Mouse (Mus musculus) liver, embryonic 15.5 days (tissue): ENCODE measurements at regions not wholly inside any gene's neighbourhood (a gene's known extent, or its start where the extent isn't known, plus 50 kb on each side); places are given as distances from the start of the nearest gene placed in this dataset.

Source experiments
- ATAC-seq: fragments of 200-750 bp; cut with Nextera tagmentation; 2 replicates; pipeline ENCODE4 v1.8.0; 2017; ENCODE audit warnings: moderate number of reproducible peaks, mild to moderate bottlenecking, moderate library complexity; ENCODE audit not compliant: insufficient read depth
- H3K27ac ChIP-seq: fragments of 300-500 bp; sonication (generic); replicated peaks from 2 replicates; pipeline ENCODE4 v1.5.1; 2015; ENCODE audit warnings: mild to moderate bottlenecking, inconsistent platforms
- H3K27me3 ChIP-seq: fragments of 300-500 bp; sonication (generic); 2 replicates; pipeline ENCODE4 v1.6.1; 2015; ENCODE audit warnings: mild to moderate bottlenecking, inconsistent platforms
- H3K36me3 ChIP-seq: fragments of 300-500 bp; sonication (generic); replicated peaks from 2 replicates; pipeline ENCODE4 v1.6.1; 2015; ENCODE audit warnings: moderate library complexity, mild to moderate bottlenecking, inconsistent platforms
- H3K4me1 ChIP-seq: fragments of 300-500 bp; sonication (generic); replicated peaks from 2 replicates; pipeline ENCODE4 v1.6.1; 2015; ENCODE audit warnings: inconsistent platforms
- H3K4me2 ChIP-seq: fragments of 300-500 bp; sonication (generic); 2 replicates; pipeline ENCODE4 v1.6.1; 2015; ENCODE audit warnings: moderate library complexity, mild to moderate bottlenecking, inconsistent platforms
- H3K4me3 ChIP-seq: fragments of 300-500 bp; sonication (generic); replicated peaks from 2 replicates; pipeline ENCODE4 v1.5.1; 2015; ENCODE audit warnings: mild to moderate bottlenecking, inconsistent platforms
- H3K9ac ChIP-seq: fragments of 300-500 bp; sonication (generic); 2 replicates; pipeline ENCODE4 v1.6.1; 2015; ENCODE audit warnings: moderate library complexity, mild to moderate bottlenecking, inconsistent platforms
- H3K9me3 ChIP-seq: fragments of 300-500 bp; sonication (generic); replicated peaks from 2 replicates; pipeline ENCODE4 v1.6.1; 2016; ENCODE audit warnings: inconsistent platforms
- WGBS: fragments of 180-500 bp; shearing (Covaris S2); methylation state at CpG from one replicate; pipeline ENCODE4 v1.1.7; 2015; ENCODE audit warnings: mixed read lengths; ENCODE audit not compliant: insufficient replicate concordance; 5-methylcytosine and 5-hydroxymethylcytosine counted together

DNA sequence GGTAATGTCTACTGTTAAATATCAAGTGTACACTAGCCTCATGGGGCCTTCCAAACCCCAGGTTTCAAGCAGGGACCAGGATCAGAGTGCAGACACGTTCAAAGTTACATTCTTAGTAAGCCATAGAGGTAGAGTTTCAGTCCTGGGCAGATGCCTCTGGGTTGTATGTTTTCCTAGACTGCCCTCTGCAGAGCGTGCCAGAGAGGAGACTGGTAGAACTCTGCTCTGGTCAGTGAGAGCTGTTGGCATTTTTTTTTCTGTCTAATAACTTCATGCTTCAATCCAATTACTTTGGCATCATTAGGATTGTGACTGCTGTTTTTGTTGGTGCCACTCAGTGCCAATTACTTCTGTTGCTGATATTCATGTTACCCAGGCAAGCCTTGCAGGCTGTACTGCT is 361.9 kb upstream of the Myt1l start:
- H3K9me3 ChIP-seq: no peaks in the 10 kb centered on the region
- no peak for ATAC-seq
- H3K9ac ChIP-seq: no peak overlapping the region
- 29% methylated on average over 2 of the region's 2 CpGs for WGBS
- no peak overlapping the region for H3K27ac ChIP-seq
- H3K27me3 ChIP-seq: no peaks in the 10 kb centered on the region
- H3K36me3 ChIP-seq: no peaks in the 10 kb centered on the region
- H3K4me1 ChIP-seq: no peaks in the 10 kb centered on the region
- no peak overlapping the region for H3K4me2 ChIP-seq
- no peak overlapping the region for H3K4me3 ChIP-seq

DNA sequence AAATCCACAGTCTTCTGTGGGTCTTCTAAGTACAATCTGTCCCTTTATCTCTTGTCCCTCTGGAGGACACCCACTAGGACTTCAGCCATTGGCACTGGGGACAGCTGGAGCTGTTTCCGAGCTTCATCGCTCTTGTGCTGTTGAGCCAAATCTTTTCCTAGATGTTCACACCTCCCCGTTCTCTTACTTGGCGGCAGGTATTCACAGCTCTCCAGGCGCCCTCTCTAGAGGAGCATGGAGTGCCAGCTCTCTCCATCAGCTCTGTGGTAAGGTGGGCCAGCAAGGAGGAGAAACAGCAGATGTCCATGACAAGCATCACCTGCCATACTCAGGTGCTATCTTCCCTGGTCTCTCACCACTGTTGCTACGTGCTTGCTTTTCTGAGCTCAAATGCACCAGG is 360.3 kb upstream of the Myt1l start:
- H3K4me2 ChIP-seq: no peak overlapping the region
- H3K4me3 ChIP-seq: no peak overlapping the region
- no peak overlapping the region for H3K27ac ChIP-seq
- H3K4me1 ChIP-seq: no peaks in the 10 kb centered on the region
- ATAC-seq: no peak
- no peak overlapping the region for H3K9ac ChIP-seq
- no peaks in the 10 kb centered on the region for H3K9me3 ChIP-seq
- no peaks in the 10 kb centered on the region for H3K36me3 ChIP-seq
- 56% methylated on average over 6 of the region's 6 CpGs for WGBS
- H3K27me3 ChIP-seq: no peaks in the 10 kb centered on the region

DNA sequence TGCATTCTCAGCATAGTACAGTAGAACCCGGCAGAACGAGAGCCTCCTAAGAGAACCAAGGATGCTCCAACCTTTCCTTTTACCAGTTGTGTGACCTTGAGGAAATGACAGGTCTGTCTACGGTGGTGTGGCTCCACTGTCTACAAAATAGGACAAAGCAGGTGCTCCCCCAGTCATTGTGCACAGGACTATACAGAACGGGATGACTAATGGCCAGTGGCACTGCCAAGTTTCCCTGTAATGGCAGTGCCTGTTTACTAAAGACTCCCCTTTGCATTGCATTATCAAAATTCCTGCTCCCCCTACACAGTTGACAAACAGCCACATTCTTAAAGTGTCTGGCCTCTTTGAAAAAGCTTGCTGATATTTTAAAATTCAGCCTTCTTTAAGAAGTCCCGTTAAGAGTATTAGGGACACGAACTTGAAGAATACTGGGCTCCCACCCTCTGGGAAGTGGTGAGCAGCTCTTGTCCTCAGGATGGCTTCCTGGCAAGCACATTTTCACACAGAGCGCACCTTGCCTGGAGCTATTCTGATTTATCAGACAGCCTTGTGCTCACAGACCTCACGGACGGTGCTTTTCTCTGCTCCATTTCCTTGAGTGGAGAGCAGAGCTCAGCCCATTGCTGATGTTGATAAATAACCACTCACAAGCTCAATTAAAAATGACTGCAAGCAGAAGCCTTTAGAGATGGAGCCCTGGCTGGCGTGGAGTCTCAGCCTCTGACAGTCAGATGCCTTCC is 352.3 kb upstream of the Myt1l start:
- Histone ChIP-seq H3K9ac (no peak overlapping the region), H3K4me1 (no peaks in the 10 kb centered on the region), H3K27ac (no peak overlapping the region), H3K36me3 (no peaks in the 10 kb centered on the region), H3K9me3 (no peaks in the 10 kb centered on the region), H3K4me3 (no peak overlapping the region), H3K4me2 (no peak overlapping the region), H3K27me3 (no peaks in the 10 kb centered on the region)
- 58% methylated on average over 10 of the region's 10 CpGs for WGBS
- ATAC-seq: no peak

DNA sequence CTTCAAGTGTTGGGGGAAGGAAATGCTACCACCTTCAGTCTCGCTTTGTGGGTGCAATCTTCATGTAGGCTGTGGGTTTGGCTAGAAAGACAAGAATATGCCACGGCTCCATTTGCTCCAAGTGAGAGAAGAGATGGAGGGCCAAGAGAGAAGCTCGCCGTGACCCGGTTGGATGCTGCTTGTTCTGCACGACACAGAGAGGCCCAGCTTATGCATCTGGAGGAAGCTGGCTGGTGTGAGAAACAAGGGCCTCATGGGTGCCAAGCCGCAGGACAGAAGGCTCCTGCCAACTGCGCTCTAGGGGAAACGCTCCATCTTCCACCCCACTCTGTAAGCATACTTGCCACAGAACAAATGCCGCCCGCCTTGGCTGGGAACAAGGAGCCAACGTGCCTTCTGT is 351.0 kb upstream of the Myt1l start:
- H3K4me3 ChIP-seq: no peak overlapping the region
- 69% methylated on average over 12 of the region's 12 CpGs for whole genome bisulfite sequencing

DNA sequence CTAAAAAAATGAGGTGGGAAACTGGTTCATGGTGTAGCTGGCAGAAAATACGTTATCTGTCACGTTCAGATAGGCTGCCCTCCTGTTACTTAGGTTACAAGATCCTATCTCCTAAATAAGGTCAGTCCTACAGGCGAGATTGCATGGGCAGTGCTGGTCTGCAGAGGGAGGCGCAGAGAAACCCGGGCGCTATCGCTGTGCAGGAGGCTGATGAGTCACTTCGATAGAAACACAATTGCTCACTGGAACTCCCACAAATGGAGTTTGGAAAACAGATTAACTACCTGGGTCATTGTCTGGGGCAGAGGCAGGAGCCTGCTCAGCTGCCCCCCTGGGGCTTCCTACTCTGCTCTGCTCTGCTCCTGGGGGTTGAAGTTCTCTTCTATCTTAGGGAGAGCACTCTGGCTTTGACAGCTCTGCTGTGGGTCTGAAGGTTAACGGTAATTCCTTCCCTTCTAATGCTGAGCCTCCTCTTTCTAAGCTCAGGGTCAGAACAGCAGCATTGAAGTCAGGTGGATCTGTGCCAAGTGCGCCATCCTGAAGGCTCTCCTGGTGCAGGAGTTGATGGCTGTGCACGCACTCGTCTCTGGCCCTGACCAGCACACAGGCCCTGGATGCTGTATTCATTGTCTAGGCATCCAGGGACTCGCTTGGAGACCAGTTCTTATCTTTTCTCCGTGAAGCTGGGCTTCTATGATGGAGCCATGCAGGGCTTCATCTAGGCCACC is 349.9 kb upstream of the Myt1l start:
- WGBS: 49% methylated on average over 14 of the region's 14 CpGs
- no peaks in the 10 kb centered on the region for H3K4me1 ChIP-seq
- no peak overlapping the region for H3K4me2 ChIP-seq
- no peaks in the 10 kb centered on the region for H3K9me3 ChIP-seq
- H3K27ac ChIP-seq: no peak overlapping the region
- ATAC-seq: no peak
- H3K27me3 ChIP-seq: no peaks in the 10 kb centered on the region
- H3K36me3 ChIP-seq: no peaks in the 10 kb centered on the region
- no peak overlapping the region for H3K4me3 ChIP-seq
- H3K9ac ChIP-seq: no peak overlapping the region

More for the DNA sequence above, 351.0 kb upstream of the Myt1l start:
- ATAC-seq: no peak
- H3K4me1 ChIP-seq: no peaks in the 10 kb centered on the region
- no peak overlapping the region for H3K4me2 ChIP-seq
- no peaks in the 10 kb centered on the region for H3K9me3 ChIP-seq
- H3K27ac ChIP-seq: no peak overlapping the region
- no peak overlapping the region for H3K9ac ChIP-seq
- H3K27me3 ChIP-seq: no peaks in the 10 kb centered on the region
- no peaks in the 10 kb centered on the region for H3K36me3 ChIP-seq

DNA sequence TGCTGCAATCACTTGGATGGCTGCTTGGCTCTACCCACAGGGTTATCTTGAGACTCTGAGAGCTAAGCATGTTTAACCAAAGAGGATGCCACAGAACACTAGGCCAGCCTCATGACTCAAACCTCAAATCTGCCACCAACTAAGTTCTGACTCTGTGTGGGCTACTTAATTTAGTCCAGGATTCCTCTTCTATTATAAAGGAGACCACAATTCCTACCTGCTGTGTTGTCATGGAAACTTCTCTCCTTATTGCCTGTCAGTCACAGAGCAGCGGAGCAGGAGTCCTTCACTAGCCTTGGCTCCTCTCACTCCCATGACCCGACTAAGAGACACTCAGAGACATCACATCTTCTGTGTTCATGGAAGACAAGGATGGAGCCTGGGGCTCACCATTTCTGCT is 348.8 kb upstream of the Myt1l start:
- H3K9me3 ChIP-seq: no peaks in the 10 kb centered on the region
- no peak overlapping the region for H3K4me2 ChIP-seq
- no peak overlapping the region for H3K4me3 ChIP-seq
- no peak overlapping the region for H3K9ac ChIP-seq
- no peak for ATAC-seq
- no peaks in the 10 kb centered on the region for H3K36me3 ChIP-seq
- WGBS: 60% methylated on average over 2 of the region's 2 CpGs
- H3K4me1 ChIP-seq: no peaks in the 10 kb centered on the region
- no peaks in the 10 kb centered on the region for H3K27me3 ChIP-seq
- H3K27ac ChIP-seq: no peak overlapping the region

DNA sequence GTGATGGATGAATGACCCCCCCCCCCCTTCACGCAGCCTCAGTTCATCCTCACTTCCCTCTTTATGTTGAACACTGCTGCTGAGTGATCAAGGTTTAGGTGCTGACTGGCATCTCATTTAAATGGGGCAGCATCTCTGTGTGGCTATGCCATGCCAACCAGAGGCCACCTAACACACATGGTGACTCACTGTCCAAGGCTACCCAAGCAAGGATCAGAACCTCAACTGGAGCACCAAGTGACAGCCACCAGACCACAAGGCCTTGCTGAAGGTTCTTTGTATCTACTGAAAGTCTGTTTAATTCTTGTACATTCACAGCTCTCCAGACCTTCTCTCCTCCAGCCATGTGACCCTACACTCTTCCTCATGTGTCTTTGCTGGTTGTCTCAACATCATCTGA is 347.6 kb upstream of the Myt1l start:
- H3K36me3 ChIP-seq: no peaks in the 10 kb centered on the region
- no peaks in the 10 kb centered on the region for H3K4me1 ChIP-seq
- no peak overlapping the region for H3K9ac ChIP-seq
- ATAC-seq: no peak
- no peaks in the 10 kb centered on the region for H3K9me3 ChIP-seq
- 61% methylated on average over 1 of the region's 1 CpGs for WGBS
- H3K27ac ChIP-seq: no peak overlapping the region
- no peak overlapping the region for H3K4me2 ChIP-seq
- H3K27me3 ChIP-seq: no peaks in the 10 kb centered on the region
- no peak overlapping the region for H3K4me3 ChIP-seq

DNA sequence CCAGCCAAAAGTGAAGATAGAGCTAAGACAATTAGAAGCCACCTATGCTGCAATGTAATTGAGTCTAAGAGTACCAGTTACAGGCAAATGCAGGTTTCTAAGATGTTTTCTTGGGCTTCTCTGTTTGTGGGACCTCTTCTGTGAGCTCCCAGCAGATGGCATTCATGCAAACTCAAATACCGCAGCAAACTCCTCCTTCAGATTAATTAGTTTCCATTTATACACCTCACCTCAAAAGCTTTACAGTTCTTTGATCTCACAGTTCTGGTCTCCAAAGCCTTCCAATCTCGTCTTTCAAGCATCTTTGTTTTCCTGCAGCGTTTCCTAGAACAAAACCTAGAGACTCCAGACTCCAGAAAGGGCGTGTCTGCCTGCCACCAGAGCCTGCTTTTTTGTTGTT is 340.6 kb upstream of the Myt1l start:
- no peaks in the 10 kb centered on the region for H3K36me3 ChIP-seq
- H3K4me1 ChIP-seq: no peaks in the 10 kb centered on the region
- H3K4me2 ChIP-seq: no peak overlapping the region
- WGBS: 42% methylated on average over 4 of the region's 4 CpGs
- no peak overlapping the region for H3K9ac ChIP-seq
- no peaks in the 10 kb centered on the region for H3K27me3 ChIP-seq
- no peaks in the 10 kb centered on the region for H3K9me3 ChIP-seq
- ATAC-seq: no peak
- no peak overlapping the region for H3K27ac ChIP-seq
- H3K4me3 ChIP-seq: no peak overlapping the region

DNA sequence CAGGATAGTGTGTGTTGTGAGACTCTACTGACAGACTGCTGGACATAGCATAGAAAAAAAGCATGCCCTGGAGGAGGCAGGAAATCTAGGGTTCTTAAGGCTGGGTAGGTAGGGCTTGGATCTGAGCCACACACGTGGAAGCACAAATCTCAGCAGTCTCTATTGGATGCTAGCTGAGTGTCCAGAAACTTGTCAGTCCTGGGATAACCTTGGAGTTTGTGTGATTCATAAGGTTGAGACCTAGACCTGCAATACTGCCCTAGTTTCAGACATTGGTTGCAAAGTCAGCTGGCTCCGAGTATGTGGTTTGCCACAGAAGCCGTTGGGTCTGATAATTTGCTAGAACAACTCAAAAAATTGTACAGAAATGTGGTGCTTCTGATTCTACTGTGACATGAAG is 335.8 kb upstream of the Myt1l start:
- Histone ChIP-seq H3K4me3 (no peak overlapping the region), H3K4me2 (no peak overlapping the region), H3K36me3 (no peaks in the 10 kb centered on the region), H3K9ac (no peak overlapping the region), H3K27me3 (no peaks in the 10 kb centered on the region), H3K27ac (no peak overlapping the region), H3K9me3 (no peaks in the 10 kb centered on the region), H3K4me1 (no peaks in the 10 kb centered on the region)
- no peak for ATAC-seq
- 66% methylated on average over 3 of the region's 3 CpGs for WGBS

DNA sequence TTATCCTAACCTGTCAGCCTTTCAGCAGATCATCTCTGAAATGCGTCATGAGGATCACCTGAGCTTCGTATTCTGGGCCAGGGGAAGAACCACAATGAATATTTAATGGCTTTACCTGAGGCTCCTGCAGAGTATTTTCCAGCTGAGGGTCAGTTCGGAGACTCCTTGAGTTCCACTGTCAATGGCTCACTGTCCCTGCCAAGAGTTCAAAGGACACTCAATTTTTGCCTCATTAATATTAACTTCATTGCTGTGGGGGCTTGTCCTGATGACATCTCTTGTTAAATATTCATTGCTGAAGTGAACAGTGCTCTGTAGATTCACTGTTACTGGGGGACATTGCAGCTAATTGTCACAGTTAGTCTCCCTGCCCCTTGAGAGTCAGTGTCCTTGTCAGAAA is 316.2 kb upstream of the Myt1l start:
- H3K4me3 ChIP-seq: no peak overlapping the region
- H3K9me3 ChIP-seq: no peaks in the 10 kb centered on the region
- no peak overlapping the region for H3K9ac ChIP-seq
- H3K4me2 ChIP-seq: no peak overlapping the region
- no peak overlapping the region for H3K27ac ChIP-seq
- no peak for ATAC-seq
- no peaks in the 10 kb centered on the region for H3K36me3 ChIP-seq
- 46% methylated on average over 3 of the region's 3 CpGs for WGBS
- no peaks in the 10 kb centered on the region for H3K4me1 ChIP-seq
- H3K27me3 ChIP-seq: no peaks in the 10 kb centered on the region

DNA sequence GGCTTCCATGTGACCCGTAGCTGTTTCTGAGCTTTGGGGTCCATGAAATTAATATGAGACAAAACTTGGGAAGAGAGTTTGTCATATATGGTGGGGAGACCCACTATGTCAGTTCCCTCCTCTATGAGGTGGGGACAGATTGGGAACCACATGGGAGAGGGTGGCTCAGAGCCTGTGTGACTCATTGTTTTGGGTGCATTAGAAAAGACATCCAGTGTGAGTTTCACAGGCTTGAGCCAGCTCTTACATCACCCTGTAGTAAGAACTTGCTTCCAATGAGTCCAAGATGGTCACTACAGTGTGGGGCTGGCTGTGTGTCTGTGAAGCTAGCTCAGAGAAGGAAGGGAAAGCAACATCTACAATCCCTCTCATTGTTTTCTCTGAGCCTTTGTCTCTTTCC is 314.6 kb upstream of the Myt1l start:
- no peaks in the 10 kb centered on the region for H3K27me3 ChIP-seq
- H3K9ac ChIP-seq: no peak overlapping the region
- no peaks in the 10 kb centered on the region for H3K36me3 ChIP-seq
- H3K27ac ChIP-seq: no peak overlapping the region
- no peak overlapping the region for H3K4me2 ChIP-seq
- H3K4me1 ChIP-seq: no peaks in the 10 kb centered on the region
- ATAC-seq: no peak
- no peaks in the 10 kb centered on the region for H3K9me3 ChIP-seq
- 66% methylated on average over 1 of the region's 1 CpGs for WGBS
- H3K4me3 ChIP-seq: no peak overlapping the region

DNA sequence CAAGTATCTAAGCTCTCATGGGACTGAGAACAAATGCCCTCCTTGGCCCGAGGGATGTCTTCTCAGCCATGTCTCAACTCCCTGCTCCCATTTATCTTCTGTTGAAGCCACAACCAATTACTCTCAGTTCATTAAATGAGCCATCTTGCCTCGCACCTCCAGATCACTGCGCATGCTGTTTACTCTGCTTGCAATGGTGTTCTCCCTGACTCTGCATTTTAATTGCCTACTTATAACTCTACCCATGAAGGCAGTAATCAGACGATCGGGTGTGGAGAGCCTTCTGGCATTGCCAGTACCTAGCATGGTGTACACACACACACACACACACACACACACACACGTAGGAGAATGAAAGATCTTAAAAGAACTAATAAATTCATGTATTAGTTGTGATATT is 306.1 kb upstream of the Myt1l start:
- H3K4me2 ChIP-seq: no peak overlapping the region

More for the DNA sequence above, 306.1 kb upstream of the Myt1l start:
- no peaks in the 10 kb centered on the region for H3K4me1 ChIP-seq
- no peaks in the 10 kb centered on the region for H3K9me3 ChIP-seq
- H3K36me3 ChIP-seq: no peaks in the 10 kb centered on the region
- no peak overlapping the region for H3K4me3 ChIP-seq
- no peak overlapping the region for H3K9ac ChIP-seq
- ATAC-seq: no peak
- H3K27me3 ChIP-seq: no peaks in the 10 kb centered on the region
- H3K27ac ChIP-seq: no peak overlapping the region
- WGBS: 77% methylated on average over 6 of the region's 6 CpGs
